Mouse (Mus musculus) Patski (cell line): Measurements from ENCODE around the gene Reep3. TPM values are rescaled to one million over a fixed set of nuclear protein-coding genes. Genes with fewer than 3 reads are reported as not detected.
A peak's percentile ranks its signal among the peaks of the same experiment; 100 is the strongest.

ENCODE experiments used
- ATAC-seq: fragments of 100-300 bp; one replicate; pipeline ENCODE4 v1.8.0; 2021
- CTCF ChIA-PET: fragments of 350-600 bp; sonication (Branson Sonifier 250); formaldehyde crosslinking; loops from one replicate; lab custom pipeline; 2022; ENCODE audit warnings: inconsistent platforms; lab: Charles Lee
- POLR2A ChIA-PET: fragments of 350-600 bp; sonication (Branson Sonifier 250); formaldehyde crosslinking; loops from one replicate; lab custom pipeline; 2022; ENCODE audit warnings: antibody characterized with exemption, inconsistent platforms; lab: Charles Lee
- DNase-seq: peaks from one replicate; pipeline ENCODE4 v3.0.0-alpha.2; 2011; ENCODE audit warnings: low read depth, low spot score
- H3K27me3 ChIP-seq: fragments of 371-371 bp; one replicate; pipeline ENCODE4 v1.5.1; 2021
- CTCF ChIP-seq: fragments of 100-300 bp; IDR thresholded peaks from one replicate; pipeline ENCODE4 v1.5.1; 2021
- in situ Hi-C: fragments of 300-500 bp; cut with MboI; formaldehyde crosslinking; loops from 3 replicates; pipeline ENCODE4 v1.11.1; 2018; ENCODE audit warnings: low pct_unique_long_range_greater_than_20kb, mixed read lengths
- polyA plus RNA-seq: library from polyadenylated mRNA; unstranded; gene quantifications from one replicate; pipeline ENCODE4 v1.2.3, GENCODE M21; 2021

The Reep3 gene
- polyA plus RNA-seq: 46.6 TPM

- CTCF ChIA-PET: interaction anchor here (2.1 kb wide), 1 partner anchor 89 kb away, joined by 6 read pairs; no protein-coding TSS in a partner anchor
- peak; percentile 10 for DNase-seq
- no peak for TF ChIP-seq CTCF
- peak; percentile 52 for ATAC-seq
- H3K27me3 ChIP-seq: no peaks in the 10 kb centered on the region
- POLR2A ChIA-PET: interaction anchor here (0.7 to 1.8 kb wide), 4 partner anchors 24 to 176 kb away, joined by 3 to 9 read pairs (median 4); no protein-coding TSS in a partner anchor
- in situ Hi-C loops: loop anchor here (5.0 kb wide), 1 partner anchor 90 kb away; no protein-coding TSS in a partner anchor
Observed at GRCm38 (mm10) chr10:67096621-67097436, at the start of gene Reep3. Reep3 (minus strand) TSS chr10:67096945.

GRCm38 (mm10) chr10:67145623-67146022 is 48.9 kb upstream of the Reep3 start:
- ATAC-seq (no peak), DNase-seq (no peak)
- no peaks in the 10 kb centered on the region for H3K27me3 ChIP-seq
- ChIA-PET POLR2A (no interaction called here), CTCF (no interaction called here)
- TF ChIP-seq CTCF: no peak
- in situ Hi-C loops: no loop called here

GRCm38 (mm10) chr10:67144269-67144668 is 47.5 kb upstream of the Reep3 start:
- in situ Hi-C loops: no loop called here
- DNase-seq (no peak), ATAC-seq (no peak)
- no peaks in the 10 kb centered on the region for H3K27me3 ChIP-seq
- ChIA-PET POLR2A (no interaction called here), CTCF (no interaction called here)
- TF ChIP-seq CTCF: no peak

- ChIA-PET CTCF (no interaction called here), POLR2A (no interaction called here)
- no peaks in the 10 kb centered on the region for H3K27me3 ChIP-seq
- DNase-seq (no peak), ATAC-seq (no peak)
- no peak for TF ChIP-seq CTCF
- in situ Hi-C loops: no loop called here
Observed at GRCm38 (mm10) chr10:67143661-67144060, 46.9 kb upstream of the Reep3 start.

GRCm38 (mm10) chr10:67137437-67137836 is 40.7 kb upstream of the Reep3 start:
- no peak for TF ChIP-seq CTCF
- POLR2A ChIA-PET: no interaction called here
- ATAC-seq (no peak), DNase-seq (no peak)
- in situ Hi-C loops: loop anchor here (5.0 kb wide), 1 partner anchor 35 kb away; no protein-coding TSS in a partner anchor
- no peaks in the 10 kb centered on the region for H3K27me3 ChIP-seq
- CTCF ChIA-PET: interaction anchor here (1.0 kb wide), 1 partner anchor 9 kb away, joined by 3 read pairs; no protein-coding TSS in a partner anchor

GRCm38 (mm10) chr10:67134322-67134721 is 37.6 kb upstream of the Reep3 start:
- ChIA-PET POLR2A (no interaction called here), CTCF (no interaction called here)
- in situ Hi-C loops: no loop called here

GRCm38 (mm10) chr10:67131709-67132108 is 35.0 kb upstream of the Reep3 start:
- no peak for DNase-seq
- in situ Hi-C loops: no loop called here
- no peak for TF ChIP-seq CTCF
- H3K27me3 ChIP-seq: no peaks in the 10 kb centered on the region
- ATAC-seq: no peak
- ChIA-PET POLR2A (no interaction called here), CTCF (interaction anchor here (1.4 kb wide), 1 partner anchor 279 kb away, joined by 4 read pairs; no protein-coding TSS in a partner anchor)

More at GRCm38 (mm10) chr10:67134322-67134721, 37.6 kb upstream of the Reep3 start:
- DNase-seq (no peak), ATAC-seq (no peak)
- peak; percentile 34 for TF ChIP-seq CTCF
- no peaks in the 10 kb centered on the region for H3K27me3 ChIP-seq

GRCm38 (mm10) chr10:67129531-67129930 is 32.8 kb upstream of the Reep3 start:
- no peak for ATAC-seq
- ChIA-PET CTCF (no interaction called here), POLR2A (no interaction called here)
- in situ Hi-C loops: no loop called here
- no peaks in the 10 kb centered on the region for H3K27me3 ChIP-seq
- no peak for DNase-seq
- TF ChIP-seq CTCF: no peak

- no peak for TF ChIP-seq CTCF
- in situ Hi-C loops: no loop called here
- ChIA-PET POLR2A (no interaction called here), CTCF (no interaction called here)
- no peaks in the 10 kb centered on the region for H3K27me3 ChIP-seq
- ATAC-seq (peak; percentile 51), DNase-seq (no peak)
Observed at GRCm38 (mm10) chr10:67126859-67127758, 30.4 kb upstream of the Reep3 start.

GRCm38 (mm10) chr10:67126061-67126858 is 29.5 kb upstream of the Reep3 start:
- ChIA-PET CTCF (no interaction called here), POLR2A (no interaction called here)
- in situ Hi-C loops: no loop called here
- ATAC-seq: peak; percentile 44
- TF ChIP-seq CTCF: no peak
- H3K27me3 ChIP-seq: no peaks in the 10 kb centered on the region
- no peak for DNase-seq
